Mouse (Mus musculus): ENCODE data around the gene Nfatc3. TPM values are rescaled to one million over a fixed set of nuclear protein-coding genes. Genes with fewer than 3 reads are reported as not detected.

Gene Nfatc3
- polyA plus RNA-seq, 1 experiment from 2014 or later = 6.6 TPM

- peaks cover 58% of the 10 kb centered on the region for H3K36me3 ChIP-seq (replicated peaks)
- no peak overlapping the region for H3K4me3 ChIP-seq
- H3K9me3 ChIP-seq = no peaks in the 10 kb centered on the region
- H3K27me3 ChIP-seq (ENCODE audit: poor library complexity, severe bottlenecking) = no peaks in the 10 kb centered on the region
- peaks cover 7% of the 10 kb centered on the region for H3K4me1 ChIP-seq
- no peak overlapping the region for H3K27ac ChIP-seq
- 94% methylated on average over 9 of the region's 9 CpGs for WGBS
- DNase-seq (ENCODE audit: extremely low spot score, low spot score) = no peak
Observed at GRCm38 (mm10) chr8:106163251-106163650, 104.6 kb downstream of the Nfatc3 start.

GRCm38 (mm10) chr8:106165460-106165859 is 106.8 kb downstream of the Nfatc3 start:
- DNase-seq (ENCODE audit: extremely low spot score, low spot score) = peak; percentile 55
- H3K4me1 ChIP-seq = peaks cover 23% of the 10 kb centered on the region
- no peaks in the 10 kb centered on the region for H3K9me3 ChIP-seq
- H3K27me3 ChIP-seq (ENCODE audit: poor library complexity, severe bottlenecking) = no peaks in the 10 kb centered on the region
- peaks cover 52% of the 10 kb centered on the region for H3K36me3 ChIP-seq (replicated peaks)
- 57% methylated on average over 4 of the region's 4 CpGs for WGBS
- no peak overlapping the region for H3K27ac ChIP-seq
- no peak overlapping the region for H3K4me3 ChIP-seq

- H3K4me3 ChIP-seq = peak within 1 kb of the TSS; percentile 96
- peak within 1 kb of the TSS; percentile 98 for H3K27ac ChIP-seq
- under 1% methylated on average over 59 of the region's 59 CpGs for WGBS
- DNase-seq (ENCODE audit: extremely low spot score, low spot score) = peak; percentile 80
- no peaks in the 10 kb centered on the region for H3K27me3 ChIP-seq (ENCODE audit: poor library complexity, severe bottlenecking)
- H3K36me3 ChIP-seq (replicated peaks) = peaks cover 33% of the 10 kb centered on the region
- peaks cover 23% of the 10 kb centered on the region for H3K4me1 ChIP-seq
- H3K9me3 ChIP-seq = no peaks in the 10 kb centered on the region
Observed at GRCm38 (mm10) chr8:106168356-106169016, 109.8 kb downstream of the Nfatc3 start, which contains the start of gene Slc7a6. Gene Slc7a6, plus strand, starts transcription at chr8:106168857.

- peaks cover 23% of the 10 kb centered on the region for H3K4me1 ChIP-seq
- H3K27ac ChIP-seq = peak overlapping the region; percentile 98
- WGBS = 3% methylated on average over 54 of the region's 54 CpGs
- H3K36me3 ChIP-seq (replicated peaks) = peaks cover 28% of the 10 kb centered on the region
- H3K4me3 ChIP-seq = peak overlapping the region; percentile 96
- no peaks in the 10 kb centered on the region for H3K27me3 ChIP-seq (ENCODE audit: poor library complexity, severe bottlenecking)
- peak; percentile 59 for DNase-seq (ENCODE audit: extremely low spot score, low spot score)
- no peaks in the 10 kb centered on the region for H3K9me3 ChIP-seq
Observed at GRCm38 (mm10) chr8:106169017-106169933, 110.6 kb downstream of the Nfatc3 start.

GRCm38 (mm10) chr8:106169934-106170480 is 111.4 kb downstream of the Nfatc3 start:
- peak overlapping the region; percentile 96 for H3K4me3 ChIP-seq
- H3K36me3 ChIP-seq (replicated peaks) = peaks cover 23% of the 10 kb centered on the region
- no peaks in the 10 kb centered on the region for H3K9me3 ChIP-seq
- peaks cover 23% of the 10 kb centered on the region for H3K4me1 ChIP-seq
- H3K27ac ChIP-seq = no peak overlapping the region
- 58% methylated on average over 6 of the region's 6 CpGs for WGBS
- H3K27me3 ChIP-seq (ENCODE audit: poor library complexity, severe bottlenecking) = no peaks in the 10 kb centered on the region
- DNase-seq (ENCODE audit: extremely low spot score, low spot score) = no peak

- 92% methylated on average over 3 of the region's 3 CpGs for WGBS
- Histone ChIP-seq H3K27ac (no peak overlapping the region), H3K36me3 (replicated peaks) (peaks cover 20% of the 10 kb centered on the region), H3K27me3 (ENCODE audit: poor library complexity, severe bottlenecking) (no peaks in the 10 kb centered on the region), H3K4me3 (no peak overlapping the region), H3K4me1 (peaks cover 34% of the 10 kb centered on the region), H3K9me3 (no peaks in the 10 kb centered on the region)
- DNase-seq (ENCODE audit: extremely low spot score, low spot score) = no peak
Observed at GRCm38 (mm10) chr8:106173566-106173965, 114.9 kb downstream of the Nfatc3 start.

GRCm38 (mm10) chr8:106176891-106177290 is 118.3 kb downstream of the Nfatc3 start:
- no peak for DNase-seq (ENCODE audit: extremely low spot score, low spot score)
- Histone ChIP-seq H3K4me1 (peaks cover 21% of the 10 kb centered on the region), H3K36me3 (replicated peaks) (peaks cover 37% of the 10 kb centered on the region), H3K27ac (0 out of 2 replicates have a peak overlapping the region, but pooled peaks have one; percentile 11), H3K9me3 (no peaks in the 10 kb centered on the region), H3K27me3 (ENCODE audit: poor library complexity, severe bottlenecking) (no peaks in the 10 kb centered on the region), H3K4me3 (no peak overlapping the region)
- 28% methylated on average over 1 of the region's 1 CpGs for WGBS

- DNase-seq (ENCODE audit: extremely low spot score, low spot score) = no peak
- Histone ChIP-seq H3K9me3 (no peaks in the 10 kb centered on the region), H3K27me3 (ENCODE audit: poor library complexity, severe bottlenecking) (no peaks in the 10 kb centered on the region), H3K4me1 (peaks cover 21% of the 10 kb centered on the region), H3K4me3 (no peak overlapping the region), H3K27ac (peak overlapping the region; percentile 1; the same call in 1 of the 2 replicates), H3K36me3 (replicated peaks) (peaks cover 42% of the 10 kb centered on the region)
- WGBS = 80% methylated on average over 1 of the region's 1 CpGs
Observed at GRCm38 (mm10) chr8:106177594-106177993, 119.0 kb downstream of the Nfatc3 start.

GRCm38 (mm10) chr8:106178428-106178827 is 119.8 kb downstream of the Nfatc3 start:
- H3K9me3 ChIP-seq = no peaks in the 10 kb centered on the region
- H3K4me1 ChIP-seq = peaks cover 21% of the 10 kb centered on the region
- no peak overlapping the region for H3K4me3 ChIP-seq
- no peak for DNase-seq (ENCODE audit: extremely low spot score, low spot score)
- H3K36me3 ChIP-seq (replicated peaks) = peaks cover 41% of the 10 kb centered on the region
- no peaks in the 10 kb centered on the region for H3K27me3 ChIP-seq (ENCODE audit: poor library complexity, severe bottlenecking)
- WGBS = 93% methylated on average over 2 of the region's 2 CpGs
- H3K27ac ChIP-seq = no peak overlapping the region

Other genes starting within 250 kb of the Nfatc3 start
- 9.5 and 11.1 TPM in 2 replicates for gene Ranbp10, start 231.5 kb upstream of the Nfatc3 start, polyA plus RNA-seq (2016; fragmentation: Nextera tagmentation; extraction: Ambion mirVana)
- gene Tsnaxip1, start 231.1 kb upstream of the Nfatc3 start, polyA plus RNA-seq (2016; fragmentation: Nextera tagmentation; extraction: Ambion mirVana) = 0.06 and 0.07 TPM in 2 replicates
- 49.5 and 57.9 TPM in 2 replicates for gene Cenpt, start 205.6 kb upstream of the Nfatc3 start, polyA plus RNA-seq (2016; fragmentation: Nextera tagmentation; extraction: Ambion mirVana)
- gene Thap11, start 203.7 kb upstream of the Nfatc3 start, polyA plus RNA-seq (2016; fragmentation: Nextera tagmentation; extraction: Ambion mirVana) = 80.2 and 81.3 TPM in 2 replicates
- gene Nutf2, start 198.3 kb upstream of the Nfatc3 start, polyA plus RNA-seq (2016; fragmentation: Nextera tagmentation; extraction: Ambion mirVana) = 394 and 447 TPM in 2 replicates
- 73.7 and 75.2 TPM in 2 replicates for gene Edc4, start 178.0 kb upstream of the Nfatc3 start, polyA plus RNA-seq (2016; fragmentation: Nextera tagmentation; extraction: Ambion mirVana)
- gene Nrn1l, start 165.3 kb upstream of the Nfatc3 start, polyA plus RNA-seq (2016; fragmentation: Nextera tagmentation; extraction: Ambion mirVana) = 0.33 and 0.65 TPM in 2 replicates
- 29.6 and 29.9 TPM in 2 replicates for gene Pskh1, start 158.4 kb upstream of the Nfatc3 start, polyA plus RNA-seq (2016; fragmentation: Nextera tagmentation; extraction: Ambion mirVana)
- gene Ctrl, start 125.0 kb upstream of the Nfatc3 start, polyA plus RNA-seq (2016; fragmentation: Nextera tagmentation; extraction: Ambion mirVana) = 1.5 and 2.1 TPM in 2 replicates
- 28.9 and 31.5 TPM in 2 replicates for gene Psmb10, start 120.4 kb upstream of the Nfatc3 start, polyA plus RNA-seq (2016; fragmentation: Nextera tagmentation; extraction: Ambion mirVana)
- gene Lcat, start 115.5 kb upstream of the Nfatc3 start, polyA plus RNA-seq (2016; fragmentation: Nextera tagmentation; extraction: Ambion mirVana) = 0.76 and 1.4 TPM in 2 replicates
- gene Slc12a4, start 92.7 kb upstream of the Nfatc3 start, polyA plus RNA-seq (2016; fragmentation: Nextera tagmentation; extraction: Ambion mirVana) = 14.9 and 17.8 TPM in 2 replicates
- not detected in 2 replicates for gene Dpep3, start 79.4 kb upstream of the Nfatc3 start, polyA plus RNA-seq (2016; fragmentation: Nextera tagmentation; extraction: Ambion mirVana)
- gene Dus2, start 67.5 kb upstream of the Nfatc3 start, polyA plus RNA-seq (2016; fragmentation: Nextera tagmentation; extraction: Ambion mirVana) = 19.4 and 20.5 TPM in 2 replicates
- gene Dpep2nb, start 52.9 kb upstream of the Nfatc3 start, polyA plus RNA-seq (2016; fragmentation: Nextera tagmentation; extraction: Ambion mirVana) = not detected in 2 replicates
- gene Ddx28, start 47.0 kb upstream of the Nfatc3 start, polyA plus RNA-seq (2016; fragmentation: Nextera tagmentation; extraction: Ambion mirVana) = 24.0 and 24.7 TPM in 2 replicates
- 2.0 and 2.6 TPM in 2 replicates for gene Esrp2, start 78.1 kb downstream of the Nfatc3 start, polyA plus RNA-seq (2016; fragmentation: Nextera tagmentation; extraction: Ambion mirVana)
- gene Pla2g15, start 91.6 kb downstream of the Nfatc3 start, polyA plus RNA-seq (2016; fragmentation: Nextera tagmentation; extraction: Ambion mirVana) = 12.6 and 14.0 TPM in 2 replicates
- 86.5 and 87.9 TPM in 2 replicates for gene Slc7a6, start 110.0 kb downstream of the Nfatc3 start, polyA plus RNA-seq (2016; fragmentation: Nextera tagmentation; extraction: Ambion mirVana)
- gene Slc7a6os, start 152.1 kb downstream of the Nfatc3 start, polyA plus RNA-seq (2016; fragmentation: Nextera tagmentation; extraction: Ambion mirVana) = 36.5 and 37.2 TPM in 2 replicates
- 88.6 and 89.1 TPM in 2 replicates for gene Prmt7, start 152.1 kb downstream of the Nfatc3 start, polyA plus RNA-seq (2016; fragmentation: Nextera tagmentation; extraction: Ambion mirVana)

Data from forebrain, embryonic 10.5 days (tissue).